Mouse (Mus musculus): ENCODE measurements around the gene Pla2g15.

GRCm38 (mm10) chr8:106146014-106146413 lies 4.2 kb upstream of the Pla2g15 start:
- TF ChIP-seq CTCF (conservative IDR thresholded peaks at IDR 0.05 in 1 of 2, IDR thresholded peaks at IDR 0.05 in 1 of 2; ENCODE audit: low read depth in 2 of 2, low read length in 2 of 2) (no peak), ZNF384 (IDR thresholded peaks at IDR 0.05; ENCODE audit: low read depth, low read length) (no peak), RCOR1 (conservative IDR thresholded peaks at IDR 0.05; ENCODE audit: low read depth, low read length) (no peak), TBP (conservative IDR thresholded peaks at IDR 0.05; ENCODE audit: low read depth, low read length) (no peak), NELFE (IDR thresholded peaks at IDR 0.05; ENCODE audit: low read depth, low read length) (no peak), POLR2A (IDR thresholded peaks at IDR 0.05; ENCODE audit: low read depth, low read length) (no peak), MXI1 (IDR thresholded peaks at IDR 0.05; ENCODE audit: low read depth, low read length) (no peak), USF1 (IDR thresholded peaks at IDR 0.05; ENCODE audit: low read depth, low read length) (no peak)
